Mouse (Mus musculus) limb, embryonic 14.5 days (tissue): ENCODE measurements at regions not wholly inside any gene's neighbourhood (a gene's known extent, or its start where the extent isn't known, plus 50 kb on each side); places are given as distances from the start of the nearest gene placed in this dataset.

Experiments
- ATAC-seq: fragments of 200-750 bp; cut with Nextera tagmentation; 2 replicates; pipeline ENCODE4 v1.8.0; 2017; ENCODE audit warnings: low read depth, moderate number of reproducible peaks, moderate TSS enrichment; ENCODE audit not compliant: low FRiP score
- DNase-seq: peaks from one replicate; pipeline ENCODE4 v3.0.0-alpha.2; 2015; ENCODE audit warnings: low spot score
- H3K27ac ChIP-seq: fragments of 300-500 bp; sonication (generic); replicated peaks from 2 replicates; pipeline ENCODE4 v1.5.1; 2014; ENCODE audit warnings: low read depth, mild to moderate bottlenecking, low read length, moderate library complexity, mixed read lengths
- H3K27me3 ChIP-seq: fragments of 300-500 bp; sonication (generic); 2 replicates; pipeline ENCODE4 v1.6.1; 2014; ENCODE audit warnings: low read length, mixed read lengths; ENCODE audit not compliant: control insufficient read depth, insufficient read depth
- H3K36me3 ChIP-seq: fragments of 300-500 bp; sonication (generic); 2 replicates; pipeline ENCODE4 v1.6.1; 2014; ENCODE audit warnings: mild to moderate bottlenecking, low read length, moderate library complexity, mixed read lengths; ENCODE audit not compliant: control insufficient read depth, insufficient read depth
- H3K4me1 ChIP-seq: fragments of 300-500 bp; sonication (generic); 2 replicates; pipeline ENCODE4 v1.6.1; 2014; ENCODE audit warnings: antibody characterized with exemption, low read length, mixed read lengths; ENCODE audit not compliant: control insufficient read depth, insufficient read depth
- H3K4me2 ChIP-seq: fragments of 300-500 bp; sonication (generic); replicated peaks from 2 replicates; pipeline ENCODE4 v1.6.1; 2014; ENCODE audit warnings: low read depth, mild to moderate bottlenecking, low read length, moderate library complexity; ENCODE audit not compliant: severe bottlenecking
- H3K4me3 ChIP-seq: fragments of 300-500 bp; sonication (generic); replicated peaks from 2 replicates; pipeline ENCODE4 v1.5.1; 2014; ENCODE audit warnings: low read length
- H3K9ac ChIP-seq: fragments of 300-500 bp; sonication (generic); 2 replicates; pipeline ENCODE4 v1.6.1; 2014; ENCODE audit warnings: mild to moderate bottlenecking, low read depth, low read length, moderate library complexity; ENCODE audit not compliant: severe bottlenecking
- H3K9me3 ChIP-seq: fragments of 300-500 bp; sonication (generic); 2 replicates; pipeline ENCODE4 v1.6.1; 2016; ENCODE audit warnings: low read length; ENCODE audit not compliant: control insufficient read depth
- POLR2A ChIP-seq: fragments of 200-500 bp; IDR thresholded peaks from 2 replicates; pipeline ENCODE4 v1.8.0; 2012; ENCODE audit warnings: inconsistent platforms, mild to moderate bottlenecking, moderate library complexity, borderline replicate concordance; ENCODE audit not compliant: insufficient read depth, insufficient read length; ENCODE audit errors: extremely low read depth
- WGBS: fragments of 180-500 bp; shearing (Covaris S2); extraction: QIAGEN DNeasy Blood & Tissue Kit; methylation state at CpG from one replicate; pipeline ENCODE4 v1.1.7; 2014; 5-methylcytosine and 5-hydroxymethylcytosine counted together

DNA sequence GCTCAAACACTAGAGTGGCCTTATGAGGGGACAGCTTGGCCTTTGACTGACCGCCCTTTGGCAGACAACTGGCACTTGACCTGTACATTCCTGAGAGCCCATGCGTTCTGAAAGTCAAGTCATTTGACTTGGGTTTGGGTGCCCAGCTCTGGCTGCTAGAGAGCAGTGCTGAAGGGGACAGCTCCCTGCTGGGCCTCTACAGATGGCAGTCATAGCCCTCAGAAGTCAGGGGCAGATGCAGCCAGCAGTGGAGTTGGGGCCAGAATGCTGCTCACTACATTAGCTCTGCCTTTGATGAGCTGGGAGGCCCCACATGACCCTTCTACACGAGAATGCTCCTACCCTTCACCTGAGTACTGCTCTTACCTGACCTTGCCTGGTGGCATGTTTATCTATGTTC is 58.3 kb upstream of the Twist2 start:
- no peak for ATAC-seq
- H3K27me3 ChIP-seq = no peaks in the 10 kb centered on the region
- no peak overlapping the region for H3K4me3 ChIP-seq
- no peak overlapping the region for H3K4me2 ChIP-seq
- peak; percentile 65 for DNase-seq
- H3K36me3 ChIP-seq = no peaks in the 10 kb centered on the region
- WGBS = 44% methylated on average over 3 of the region's 3 CpGs
- H3K9ac ChIP-seq = no peak overlapping the region
- H3K4me1 ChIP-seq = 0 out of 2 replicates have a peak, but pooled peaks cover 2% of the 10 kb centered on the region
- H3K9me3 ChIP-seq = no peaks in the 10 kb centered on the region
- no peak overlapping the region for H3K27ac ChIP-seq
- no peak for TF ChIP-seq POLR2A

DNA sequence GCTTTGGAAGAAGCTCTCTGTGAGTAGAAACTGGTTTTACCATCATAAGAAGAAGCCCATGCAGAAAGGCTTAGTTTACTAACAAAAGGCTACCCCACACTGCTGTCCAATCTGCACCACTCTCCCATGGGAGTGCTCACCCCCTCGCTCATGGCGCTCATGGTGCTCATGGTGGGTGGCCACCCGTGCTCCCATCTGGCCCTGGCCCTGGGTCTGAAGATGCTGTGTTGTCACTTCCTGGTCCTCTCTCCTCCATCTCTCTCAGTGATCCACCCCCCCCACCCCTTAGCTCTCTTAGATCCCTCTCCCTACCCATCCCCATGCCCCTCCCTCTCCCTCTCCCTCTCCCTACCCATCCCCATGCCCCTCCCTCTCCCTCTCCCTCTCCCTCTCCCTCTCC is 57.2 kb upstream of the Twist2 start:
- Histone ChIP-seq H3K4me3 (no peak overlapping the region), H3K36me3 (no peaks in the 10 kb centered on the region), H3K4me1 (no peaks in the 10 kb centered on the region), H3K4me2 (no peak overlapping the region), H3K27ac (no peak overlapping the region), H3K9me3 (no peaks in the 10 kb centered on the region), H3K9ac (no peak overlapping the region), H3K27me3 (no peaks in the 10 kb centered on the region)
- no peak for ATAC-seq
- no peak for DNase-seq
- WGBS = 95% methylated on average over 3 of the region's 3 CpGs
- TF ChIP-seq POLR2A = no peak

DNA sequence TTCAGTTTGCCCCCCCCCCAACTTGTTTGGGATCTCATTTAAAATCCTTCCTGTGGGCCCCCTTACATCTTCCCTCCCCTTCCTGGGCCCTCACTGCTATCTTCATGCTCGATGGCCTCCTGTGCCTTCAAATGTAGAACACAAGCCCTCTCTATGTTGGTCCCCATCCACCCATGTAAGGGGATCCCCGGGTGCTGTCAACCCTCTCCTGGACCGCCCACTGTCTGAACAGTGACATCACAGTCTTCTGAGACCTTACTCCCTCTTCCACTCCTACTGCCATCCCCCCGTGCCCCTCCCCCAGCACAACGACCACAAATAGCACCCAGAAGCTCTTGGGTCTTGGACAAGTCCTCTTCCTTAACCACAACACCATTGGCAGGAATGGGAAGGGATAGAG is 56.6 kb upstream of the Twist2 start:
- Histone ChIP-seq H3K4me2 (no peak overlapping the region), H3K27me3 (no peaks in the 10 kb centered on the region), H3K27ac (no peak overlapping the region), H3K9ac (no peak overlapping the region), H3K9me3 (no peaks in the 10 kb centered on the region), H3K4me1 (no peaks in the 10 kb centered on the region), H3K4me3 (no peak overlapping the region), H3K36me3 (no peaks in the 10 kb centered on the region)
- TF ChIP-seq POLR2A = no peak
- ATAC-seq = no peak
- 88% methylated on average over 5 of the region's 5 CpGs for WGBS
- DNase-seq = no peak

GRCm38 (mm10) chr1:91747583-91747982 is 53.7 kb upstream of the Twist2 start:
- ATAC-seq = no peak
- H3K4me2 ChIP-seq = no peak overlapping the region
- no peak overlapping the region for H3K4me3 ChIP-seq
- DNase-seq = no peak
- H3K27ac ChIP-seq = no peak overlapping the region
- H3K9me3 ChIP-seq = no peaks in the 10 kb centered on the region
- WGBS = 31% methylated on average over 11 of the region's 11 CpGs
- H3K4me1 ChIP-seq = no peaks in the 10 kb centered on the region
- H3K27me3 ChIP-seq = no peaks in the 10 kb centered on the region
- no peaks in the 10 kb centered on the region for H3K36me3 ChIP-seq
- TF ChIP-seq POLR2A = no peak
- H3K9ac ChIP-seq = no peak overlapping the region
